26 mouse cellular contexts compared by ENCODE assay signal in the genomic region with DNA sequence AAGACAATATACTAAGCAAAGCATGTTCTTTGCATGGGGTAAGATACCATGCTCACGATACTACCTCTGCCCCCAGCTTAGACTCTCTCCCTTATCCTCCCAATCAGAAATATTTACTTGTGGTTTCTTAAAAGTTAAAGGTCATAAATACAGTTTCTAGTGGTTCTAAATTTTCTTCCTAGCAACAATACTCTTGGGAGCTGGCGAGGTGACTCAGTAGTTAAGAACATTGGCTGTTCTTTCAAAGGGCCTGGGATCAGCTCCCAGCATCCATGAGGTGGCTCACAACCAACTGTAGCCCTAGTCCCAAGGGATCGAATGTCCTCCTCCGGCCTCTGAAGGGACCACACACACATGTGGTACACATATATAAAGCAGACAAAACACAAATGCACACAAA.
"Had no signal": no experiment of that assay in that cellular context is flagged by ENCODE, and none has a peak within 500 bp of the region (broad histone marks: within the 10 kb centered on the region; RNA-seq: fewer than 3 reads in every experiment).

No protein-coding gene starts in this region.

- H3K9me3 ChIP-seq: embryonic facial prominence, embryonic 10.5 days; embryonic facial prominence, embryonic 12.5 days; embryonic facial prominence, embryonic 13.5 days; embryonic facial prominence, embryonic 15.5 days; forebrain, embryonic 10.5 days; forebrain, embryonic 12.5 days; forebrain, embryonic 13.5 days; forebrain, embryonic 15.5 days had no signal

- H3K4me1 ChIP-seq: forebrain, embryonic 13.5 days; forebrain, embryonic 15.5 days had no signal

- ATAC-seq: forebrain, embryonic 13.5 days; forebrain, embryonic 14.5 days; forebrain, embryonic 15.5 days; forebrain, embryonic 16.5 days; forebrain, postnatal 0 days had no signal

- H3K27me3 ChIP-seq: embryonic facial prominence, embryonic 12.5 days; embryonic facial prominence, embryonic 13.5 days; embryonic facial prominence, embryonic 15.5 days; forebrain, embryonic 12.5 days; forebrain, embryonic 13.5 days; forebrain, embryonic 15.5 days had no signal

- H3K4me3 ChIP-seq: embryonic facial prominence, embryonic 10.5 days; embryonic facial prominence, embryonic 12.5 days; embryonic facial prominence, embryonic 13.5 days; embryonic facial prominence, embryonic 15.5 days; erythroblast, embryonic 14.5 days; forebrain, embryonic 10.5 days; forebrain, embryonic 12.5 days; forebrain, embryonic 13.5 days; forebrain, embryonic 15.5 days; heart, adult 2 months had no signal

- H3K36me3 ChIP-seq: embryonic facial prominence, embryonic 10.5 days; embryonic facial prominence, embryonic 12.5 days; embryonic facial prominence, embryonic 13.5 days; embryonic facial prominence, embryonic 15.5 days; forebrain, embryonic 10.5 days; forebrain, embryonic 12.5 days; forebrain, embryonic 15.5 days had no signal

- DNase-seq: cerebellum, adult 8-10 months; cerebellum, adult 9-10 months; cerebellum, adult 9-11 months; cerebellum, postnatal 10 days; cerebellum, postnatal 14 days; cerebellum, postnatal 25 days; cerebellum, postnatal 36 days; embryo, embryonic 11 days; forebrain, postnatal 0 days; gastrocnemius, postnatal 14 days; gastrocnemius, postnatal 25 days; gastrocnemius, postnatal 36 days; heart, adult 11 months; heart, adult 18-20 months; heart, adult 2 months had no signal

- H3K9ac ChIP-seq: embryonic facial prominence, embryonic 12.5 days; embryonic facial prominence, embryonic 13.5 days; embryonic facial prominence, embryonic 15.5 days; forebrain, embryonic 12.5 days; forebrain, embryonic 13.5 days; forebrain, embryonic 15.5 days; forebrain, postnatal 0 days had no signal

- H3K4me2 ChIP-seq: embryonic facial prominence, embryonic 12.5 days; embryonic facial prominence, embryonic 13.5 days; embryonic facial prominence, embryonic 15.5 days; forebrain, embryonic 12.5 days; forebrain, embryonic 13.5 days; forebrain, embryonic 15.5 days had no signal

- H3K27ac ChIP-seq: embryonic facial prominence, embryonic 10.5 days; embryonic facial prominence, embryonic 12.5 days; embryonic facial prominence, embryonic 13.5 days; embryonic facial prominence, embryonic 15.5 days; forebrain, embryonic 10.5 days; forebrain, embryonic 12.5 days; forebrain, embryonic 13.5 days; forebrain, embryonic 15.5 days; heart, adult 2 months had no signal
